ENCODE assay signal across 9 mouse cellular contexts in the genomic region with DNA sequence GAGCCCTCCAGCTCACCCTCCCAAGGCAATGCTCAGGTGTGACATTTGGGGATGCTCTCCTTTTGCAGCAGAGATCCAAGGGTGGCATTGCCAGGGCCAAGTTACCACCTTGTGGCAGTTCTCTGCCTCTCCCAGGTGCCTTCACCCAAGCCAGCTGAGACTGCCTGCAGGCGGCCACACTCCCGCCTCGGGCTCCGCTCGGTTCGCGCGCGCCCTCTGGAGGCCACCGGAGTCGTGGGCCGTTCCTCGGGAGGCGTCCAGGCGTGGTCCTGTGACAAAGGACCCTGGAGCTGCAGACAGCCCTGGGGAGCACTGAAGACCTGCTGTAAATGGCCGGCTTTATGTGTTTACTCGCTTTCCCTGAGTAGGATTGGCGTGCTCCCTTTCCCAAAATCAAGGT. TPM values are rescaled to one million over a fixed set of nuclear protein-coding genes. Genes with fewer than 3 reads are reported as not detected.
DNase-seq lines count a peak whose midpoint lies in the region; ATAC-seq and TF ChIP-seq lines count a peak whose summit lies in the region.
"Had no signal": no experiment of that assay in that cellular context is flagged by ENCODE, and none has a peak within 500 bp of the region (broad histone marks: within the 10 kb centered on the region; RNA-seq: fewer than 3 reads in every experiment).

No protein-coding gene starts in this region.

- no peak for TF ChIP-seq EP300 in CH12.LX (IDR thresholded peaks at IDR 0.05; ENCODE audit: low read length)
- TF ChIP-seq EP300 in liver, postnatal 0 days (IDR thresholded peaks at IDR 0.05; ENCODE audit: low read depth), result no peak
- no peak for TF ChIP-seq EP300 in stomach, postnatal 0 days (optimal IDR thresholded peaks at IDR 0.05)

- H3K36me3 ChIP-seq in CH12.LX (replicated peaks in 1 of 2; ENCODE audit: control insufficient read depth in 1 of 2, insufficient read depth in 1 of 2, low read length in 1 of 2), result peaks cover 0 to 11% of the 10 kb centered on the region in 2 experiments
- peaks cover 7% of the 10 kb centered on the region; the same call in 1 of the 2 replicates for H3K36me3 ChIP-seq in forebrain, embryonic 12.5 days (replicated peaks)
- no peaks in the 10 kb centered on the region for H3K36me3 ChIP-seq in liver, postnatal 0 days (replicated peaks; ENCODE audit: insufficient read depth, low read length)
- peaks cover 10% of the 10 kb centered on the region for H3K36me3 ChIP-seq in neural tube, embryonic 13.5 days
- H3K36me3 ChIP-seq in stomach, postnatal 0 days (ENCODE audit: control insufficient read depth, insufficient read depth, low read length), result no peaks in the 10 kb centered on the region

- no peak overlapping the region for H3K27ac ChIP-seq in CH12.LX (ENCODE audit: insufficient read depth, low read depth)
- H3K27ac ChIP-seq in forebrain, embryonic 12.5 days, result no peak overlapping the region
- H3K27ac ChIP-seq in liver, postnatal 0 days (ENCODE audit: low read depth), result no peak overlapping the region
- H3K27ac ChIP-seq in neural tube, embryonic 13.5 days (replicated peaks), result no peak overlapping the region
- no peak overlapping the region for H3K27ac ChIP-seq in stomach, postnatal 0 days (replicated peaks)

- peak in 1 of 2 experiments; percentile 98; a peak in 2 of 4 replicates for TF ChIP-seq CTCF in CH12.LX (conservative IDR thresholded peaks at IDR 0.05 in 1 of 2, IDR thresholded peaks at IDR 0.05 in 1 of 2; ENCODE audit: low read depth in 2 of 2, low read length in 2 of 2)
- TF ChIP-seq CTCF in liver, postnatal 0 days (IDR thresholded peaks at IDR 0.05; ENCODE audit: low read depth), result peak; percentile 98
- peak; percentile 99 for TF ChIP-seq CTCF in stomach, postnatal 0 days (IDR thresholded peaks at IDR 0.05; ENCODE audit: low read depth)

- WGBS in forebrain, embryonic 12.5 days, result 2% methylated on average over 18 of the region's 18 CpGs
- 2% methylated on average over 18 of the region's 18 CpGs for WGBS in liver, postnatal 0 days (ENCODE audit: insufficient replicate concordance)
- WGBS in neural tube, embryonic 13.5 days, result under 1% methylated on average over 18 of the region's 18 CpGs
- 3% methylated on average over 18 of the region's 18 CpGs for WGBS in stomach, postnatal 0 days

- no peaks in the 10 kb centered on the region for H3K9me3 ChIP-seq in CH12.LX (replicated peaks; ENCODE audit: low read length)
- H3K9me3 ChIP-seq in forebrain, embryonic 12.5 days, result no peaks in the 10 kb centered on the region
- H3K9me3 ChIP-seq in liver, postnatal 0 days (ENCODE audit: low read length), result no peaks in the 10 kb centered on the region
- H3K9me3 ChIP-seq in neural tube, embryonic 13.5 days, result no peaks in the 10 kb centered on the region
- no peaks in the 10 kb centered on the region for H3K9me3 ChIP-seq in stomach, postnatal 0 days (ENCODE audit: control insufficient read depth, low read length)

- no peak overlapping the region for H3K4me2 ChIP-seq in CH12.LX (ENCODE audit: insufficient read depth, low read depth, poor library complexity, severe bottlenecking)
- H3K4me2 ChIP-seq in forebrain, embryonic 12.5 days, result peak overlapping the region; percentile 19; the same call in 1 of the 2 replicates
- H3K4me2 ChIP-seq in liver, postnatal 0 days (ENCODE audit: low read depth, low read length), result no peak overlapping the region
- no peak overlapping the region for H3K4me2 ChIP-seq in neural tube, embryonic 13.5 days
- no peak overlapping the region for H3K4me2 ChIP-seq in stomach, postnatal 0 days (replicated peaks; ENCODE audit: low read depth)

- intact Hi-C loops in heart, postnatal 10 days (cut with DNase I), result loop anchor here (1.0 kb wide), 3 partner anchors 27 to 213 kb away; partner anchors contain the start of genes Itpripl2 and Syt17

- DNase-seq in CH12.LX (ENCODE audit: extremely low read depth), result peak; percentile 45
- peak; percentile 37 for DNase-seq in c-Kit-positive CD71-negative TER-119-negative erythroid progenitor cells, embryonic 14.5 days (ENCODE audit: low read depth)
- DNase-seq in heart, postnatal 10 days, result peak; percentile 81 to 92
- peak; percentile 81 to 83 for DNase-seq in kidney, postnatal 25 days
- peak; percentile 85 for DNase-seq in liver, postnatal 0 days
- DNase-seq in stomach, postnatal 0 days (ENCODE audit: low spot score), result peak; percentile 90

- H3K9ac ChIP-seq in CH12.LX (ENCODE audit: insufficient read depth, low read depth), result no peak overlapping the region
- H3K9ac ChIP-seq in forebrain, embryonic 12.5 days, result no peak overlapping the region
- no peak overlapping the region for H3K9ac ChIP-seq in liver, postnatal 0 days (replicated peaks)
- no peak overlapping the region for H3K9ac ChIP-seq in neural tube, embryonic 13.5 days
- no peak overlapping the region for H3K9ac ChIP-seq in stomach, postnatal 0 days (ENCODE audit: low read length)

- in situ Hi-C loops in CH12.LX (cut with MboI; ENCODE audit: low pct_ligation_motif_present, low pct_unique_long_range_greater_than_20kb, low sequenced_read_pairs), result no loop called here

- TF ChIP-seq POLR2A in CH12.LX (IDR thresholded peaks at IDR 0.05; ENCODE audit: low read depth, low read length), result no peak

- peaks cover 2 to 4% of the 10 kb centered on the region in 2 experiments; a peak in 1 of 4 replicates for H3K4me1 ChIP-seq in CH12.LX (ENCODE audit: control insufficient read depth in 1 of 2, insufficient read depth in 2 of 2)
- H3K4me1 ChIP-seq in forebrain, embryonic 12.5 days, result 0 out of 2 replicates have a peak, but pooled peaks cover 3% of the 10 kb centered on the region
- H3K4me1 ChIP-seq in liver, postnatal 0 days (ENCODE audit: insufficient read depth), result no peaks in the 10 kb centered on the region
- peaks cover 4% of the 10 kb centered on the region; the same call in 1 of the 2 replicates for H3K4me1 ChIP-seq in neural tube, embryonic 13.5 days (replicated peaks)
- H3K4me1 ChIP-seq in stomach, postnatal 0 days (replicated peaks; ENCODE audit: control insufficient read depth, insufficient read depth), result no peaks in the 10 kb centered on the region

- H3K4me3 ChIP-seq in CH12.LX (replicated peaks in 1 of 3; ENCODE audit: low read depth in 2 of 3, low read length in 2 of 3, poor library complexity in 1 of 3), result no peak overlapping the region
- no peak overlapping the region for H3K4me3 ChIP-seq in forebrain, embryonic 12.5 days (replicated peaks)
- H3K4me3 ChIP-seq in liver, postnatal 0 days (ENCODE audit: low read depth, low read length), result no peak overlapping the region
- no peak overlapping the region for H3K4me3 ChIP-seq in neural tube, embryonic 13.5 days
- H3K4me3 ChIP-seq in stomach, postnatal 0 days (ENCODE audit: low read depth, low read length), result no peak overlapping the region
- H3K4me3 ChIP-seq: erythroblast, embryonic 14.5 days had no signal

- ATAC-seq in forebrain, embryonic 12.5 days (ENCODE audit: low FRiP score), result peak; percentile 77
- peak; percentile 71 for ATAC-seq in liver, postnatal 0 days
- peak; percentile 82 for ATAC-seq in neural tube, embryonic 13.5 days (ENCODE audit: low read depth)
- ATAC-seq in stomach, postnatal 0 days (ENCODE audit: low FRiP score, low TSS enrichment), result peak; percentile 84

- TF ChIP-seq RAD21 in CH12.LX (IDR thresholded peaks at IDR 0.05; ENCODE audit: low read depth, low read length), result peak; percentile 81

- H3K79me2 ChIP-seq in CH12.LX (replicated peaks; ENCODE audit: control insufficient read depth, extremely low read depth, insufficient read depth, poor library complexity, severe bottlenecking), result no peaks in the 10 kb centered on the region

- H3K27me3 ChIP-seq in CH12.LX (replicated peaks), result no peaks in the 10 kb centered on the region
- 0 out of 2 replicates have a peak, but pooled peaks cover 4% of the 10 kb centered on the region for H3K27me3 ChIP-seq in forebrain, embryonic 12.5 days
- no peaks in the 10 kb centered on the region for H3K27me3 ChIP-seq in liver, postnatal 0 days (ENCODE audit: insufficient read depth, low read length)
- no peaks in the 10 kb centered on the region for H3K27me3 ChIP-seq in neural tube, embryonic 13.5 days
- no peaks in the 10 kb centered on the region for H3K27me3 ChIP-seq in stomach, postnatal 0 days (ENCODE audit: control insufficient read depth, insufficient read depth, low read length)

- dilution Hi-C loops in CH12.LX (cut with MboI; ENCODE audit: extremely low pct_ligation_motif_present, extremely low pct_unique_long_range_greater_than_20kb, low sequenced_read_pairs), result no loop called here

TF ChIP-seq in CH12.LX, 34 proteins besides CTCF, POLR2A, EP300 and RAD21:
- TF ChIP-seq NRF1 (IDR thresholded peaks at IDR 0.05; ENCODE audit: low read depth, low read length) (0 out of 2 replicates have a peak, but pooled peaks have one; percentile 19), NELFE (IDR thresholded peaks at IDR 0.05; ENCODE audit: low read depth, low read length) (peak; percentile 34; the same call in 1 of the 2 replicates), ZC3H11A (IDR thresholded peaks at IDR 0.05; ENCODE audit: low read depth, low read length) (peak; percentile 38), SMC3 (IDR thresholded peaks at IDR 0.05; ENCODE audit: low read depth, low read length) (peak; percentile 93), USF2 (conservative IDR thresholded peaks at IDR 0.05; ENCODE audit: low read depth, low read length) (no peak), BHLHE40 (IDR thresholded peaks at IDR 0.05; ENCODE audit: low read depth, low read length) (peak; percentile 16; the same call in 1 of the 2 replicates), ZMIZ1 (IDR thresholded peaks at IDR 0.05; ENCODE audit: low read depth, low read length) (no peak)

RNA-seq across cellular contexts. Expression of gene Coq7, which starts 14.5 kb away (rescaled TPM):
- total RNA-seq in CH12.LX (2012; rRNA removed), result 43.6 and 54.2 TPM in 2 replicates
- 38.8 and 42.1 TPM in 2 replicates for total RNA-seq in CH12.LX (2014; rRNA removed)
- 50.4 and 53.7 TPM in 2 replicates for polyA plus RNA-seq in CH12.LX (2012; ENCODE audit: insufficient read length, low read depth)
- 96.9 and 98.7 TPM in 2 replicates for polyA plus RNA-seq in forebrain, embryonic 12.5 days (2016; fragmentation: Nextera tagmentation; extraction: Ambion mirVana)
- 100 to 1,000 TPM; 103 to 108 TPM for total RNA-seq in heart, postnatal 10 days (2021)
- polyA plus RNA-seq in liver, postnatal 0 days (2015; fragmentation: Nextera tagmentation; extraction: Ambion mirVana), result 53.1 and 53.4 TPM in 2 replicates
- polyA plus RNA-seq in neural tube, embryonic 13.5 days (2015; fragmentation: Nextera tagmentation; extraction: Ambion mirVana), result 89.3 and 107 TPM in 2 replicates
- polyA plus RNA-seq in stomach, postnatal 0 days (2015; fragmentation: Nextera tagmentation; extraction: Ambion mirVana), result 83.6 and 86.9 TPM in 2 replicates

RNA-seq across cellular contexts. Expression of gene Itpripl2, which starts 26.9 kb away (rescaled TPM):
- total RNA-seq in CH12.LX (2012; rRNA removed), result not detected in 2 replicates
- not detected in 2 replicates for total RNA-seq in CH12.LX (2014; rRNA removed)
- polyA plus RNA-seq in CH12.LX (2012; ENCODE audit: insufficient read length, low read depth), result not detected in 2 replicates
- polyA plus RNA-seq in forebrain, embryonic 12.5 days (2016; fragmentation: Nextera tagmentation; extraction: Ambion mirVana), result 1.0 and 1.3 TPM in 2 replicates
- total RNA-seq in heart, postnatal 10 days (2021), result 10 to 100 TPM; 48.3 to 49.2 TPM
- 1.3 TPM in 2 replicates for polyA plus RNA-seq in liver, postnatal 0 days (2015; fragmentation: Nextera tagmentation; extraction: Ambion mirVana)
- polyA plus RNA-seq in neural tube, embryonic 13.5 days (2015; fragmentation: Nextera tagmentation; extraction: Ambion mirVana), result 1.6 and 2.0 TPM in 2 replicates
- 6.1 and 6.7 TPM in 2 replicates for polyA plus RNA-seq in stomach, postnatal 0 days (2015; fragmentation: Nextera tagmentation; extraction: Ambion mirVana)
- polyA plus RNA-seq: erythroblast, embryonic 14.5 days had no signal

Comparison
In these comparisons a context has a peak if more than half of its experiments do, and no peak if none do; other contexts are left out.
1. DNase-seq: peak in every context shown above with its lines; median percentile 90 in stomach, postnatal 0 days; 86 in heart, postnatal 10 days; 85 in liver, postnatal 0 days; 82 in kidney, postnatal 25 days; 45 in CH12.LX; 37 in c-Kit-positive CD71-negative TER-119-negative erythroid progenitor cells, embryonic 14.5 days.